Mouse (Mus musculus) left cerebral cortex, postnatal 10 days (tissue): ENCODE results near the gene Atp10a. TPM values are rescaled to one million over a fixed set of nuclear protein-coding genes. Genes with fewer than 3 reads are reported as not detected.
A peak's percentile ranks its signal among the peaks of the same experiment; 100 is the strongest.
"Not testable (repeated sequence)": the region's sequence is repeated elsewhere in the genome, so short reads cannot be mapped to it uniquely, and the experiment has no call there.

ENCODE experiments used
- DNase-seq, 2 experiments: peaks; one replicate each; pipeline ENCODE4 v3.0.0; 2021 to 2022; ENCODE audit warnings: low spot score in 2 of 2, mixed read lengths in 1 of 2; ENCODE audit errors: extremely low spot score in 1 of 2
- intact Hi-C: fragments of 180-260 bp; cut with DNase I; formaldehyde crosslinking; loops from one replicate; pipeline ENCODE4 v1.15.1; 2025
- total RNA-seq, 2 experiments: library from RNA; stranded (reverse); gene quantifications; 2 replicates each; pipeline ENCODE4 v1.2.3; 2021

Gene Atp10a
- total RNA-seq, 2 experiments from 2014 or later, result 3.4 to 5.5 TPM

- no peak for DNase-seq
- intact Hi-C loops, result no loop called here
Observed at GRCm38 (mm10) chr7:58759265-58759664, 103.3 kb downstream of the Atp10a start.

DNA sequence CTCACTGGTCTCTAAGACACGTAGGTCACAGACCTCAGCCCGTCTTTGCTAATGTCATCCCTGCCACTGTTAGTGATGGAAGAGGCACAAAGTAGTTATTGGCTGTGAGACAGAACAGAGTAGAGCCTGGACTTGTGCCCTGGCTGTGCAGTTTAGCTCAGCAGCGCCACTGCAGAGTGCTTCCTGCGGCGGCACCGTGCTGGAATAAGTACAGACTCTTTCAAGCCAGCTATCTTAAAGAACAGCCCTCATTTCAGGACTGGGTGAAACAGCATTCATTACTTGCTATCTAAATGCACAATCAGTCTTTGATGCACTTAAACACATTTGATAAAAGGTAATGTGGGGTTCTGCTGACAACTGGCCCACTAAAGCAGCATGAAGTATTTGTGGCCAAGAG is 111.3 kb downstream of the Atp10a start:
- intact Hi-C loops, result loop anchor here (10.0 kb wide), 1 partner anchor 308 kb away; no protein-coding TSS in a partner anchor
- DNase-seq, result peak; percentile 60 to 73

DNA sequence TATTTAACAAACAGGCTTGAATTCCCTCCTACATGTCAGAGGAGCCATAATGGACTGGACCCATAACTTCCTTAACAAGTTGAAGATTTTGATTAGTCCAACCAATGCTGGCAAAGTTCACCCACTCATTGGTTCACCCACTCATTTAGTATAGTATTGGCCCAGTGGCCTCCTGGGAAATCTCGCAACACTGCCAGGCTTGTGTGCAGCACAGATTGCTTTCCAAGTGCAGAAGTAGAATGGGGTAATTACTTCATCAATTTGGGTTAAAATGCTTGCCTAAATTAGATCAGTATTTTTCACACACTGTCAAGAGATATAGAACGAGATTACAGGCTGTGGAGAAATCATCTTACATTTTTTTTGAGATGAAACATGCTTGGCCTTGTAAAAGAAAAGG is 112.3 kb downstream of the Atp10a start:
- DNase-seq, result no peak
- intact Hi-C loops, result loop anchor here (10.0 kb wide), 1 partner anchor 307 kb away; no protein-coding TSS in a partner anchor

GRCm38 (mm10) chr7:58770254-58770653 is 114.3 kb downstream of the Atp10a start:
- intact Hi-C loops, result no loop called here
- DNase-seq, result peak; percentile 29 to 43

DNA sequence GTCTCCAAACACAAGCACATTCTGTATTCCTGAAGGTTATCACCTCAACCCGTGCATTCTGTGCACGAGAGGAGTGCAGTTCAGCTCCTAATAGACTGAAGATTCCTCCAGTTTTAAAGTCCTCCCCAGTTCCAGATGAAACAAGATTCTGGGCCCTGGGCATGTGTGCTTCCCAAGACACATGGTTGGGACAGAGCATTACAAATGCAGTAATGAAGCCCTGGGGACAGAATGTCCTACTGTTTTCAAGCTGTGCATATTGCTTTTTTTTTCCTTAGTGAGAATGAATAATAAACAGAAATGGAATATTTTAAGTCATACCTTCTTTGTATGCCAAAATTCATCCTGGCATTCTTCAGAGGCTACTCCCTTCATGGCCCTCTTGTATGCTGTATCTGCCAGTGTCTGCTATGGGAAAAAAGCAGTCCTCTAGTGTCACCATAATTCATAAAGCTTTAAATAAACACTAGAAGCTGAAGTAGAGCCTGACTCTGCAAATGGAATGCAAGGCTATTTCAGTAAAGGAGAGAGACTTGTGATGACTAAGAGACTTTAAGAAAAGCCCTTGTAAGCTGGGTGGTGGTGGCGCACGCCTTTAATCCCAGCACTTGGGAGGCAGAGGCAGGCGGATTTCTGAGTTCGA is 116.2 kb downstream of the Atp10a start:
- no peak for DNase-seq
- intact Hi-C loops, result no loop called here

GRCm38 (mm10) chr7:58779146-58779545 is 123.2 kb downstream of the Atp10a start:
- intact Hi-C loops, result no loop called here
- no peak for DNase-seq

- DNase-seq, result no peak
- intact Hi-C loops, result no loop called here
Observed at GRCm38 (mm10) chr7:58786986-58787385, 131.0 kb downstream of the Atp10a start.

- intact Hi-C loops, result no loop called here
- DNase-seq, result no peak
Observed at GRCm38 (mm10) chr7:58787585-58787984, 131.6 kb downstream of the Atp10a start.

GRCm38 (mm10) chr7:58788424-58789261 is 132.7 kb downstream of the Atp10a start:
- intact Hi-C loops, result no loop called here
- DNase-seq, result no peak

DNA sequence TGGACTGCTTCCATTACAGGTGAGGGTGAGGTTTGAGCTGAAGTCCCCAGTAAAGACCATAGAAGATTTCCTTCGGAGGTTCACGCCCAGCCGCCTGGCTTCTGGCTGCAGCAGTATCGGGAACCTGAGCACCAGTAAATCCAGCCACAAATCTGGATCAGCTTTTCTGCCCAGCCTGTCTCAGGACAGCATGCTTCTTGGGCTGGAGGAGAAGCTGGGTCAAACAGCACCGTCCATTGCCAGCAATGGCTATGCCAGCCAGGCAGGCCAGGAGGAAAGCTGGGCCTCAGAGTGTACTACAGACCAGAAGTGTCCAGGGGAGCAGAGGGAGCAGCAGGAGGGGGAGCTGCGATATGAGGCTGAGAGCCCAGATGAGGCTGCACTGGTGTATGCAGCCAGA is 141.3 kb downstream of the Atp10a start:
- intact Hi-C loops, result no loop called here
- DNase-seq, result no peak

DNA sequence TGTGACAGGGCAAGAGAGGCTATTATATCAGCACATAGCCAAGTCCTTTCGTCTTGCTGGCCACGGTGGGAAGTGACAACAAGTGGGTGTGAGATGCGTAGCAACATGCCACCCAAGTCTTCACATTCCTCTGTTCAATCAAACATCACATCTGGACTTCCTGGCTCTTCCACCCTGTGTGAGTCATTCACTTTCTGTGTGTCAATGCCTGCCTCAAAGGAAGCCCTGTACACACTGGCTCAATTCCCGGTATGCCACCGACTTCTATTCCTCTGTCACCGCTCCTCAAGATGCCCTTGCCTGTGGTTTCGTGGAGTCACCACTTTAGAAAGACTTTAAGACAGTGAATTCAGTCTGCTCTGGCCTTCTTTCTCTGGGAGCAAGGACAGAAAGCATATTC is 144.9 kb downstream of the Atp10a start:
- intact Hi-C loops, result no loop called here
- no peak for DNase-seq

- no peak for DNase-seq
- intact Hi-C loops, result no loop called here
Observed at GRCm38 (mm10) chr7:58801791-58802190, 145.8 kb downstream of the Atp10a start.

- no peak for DNase-seq
Observed at GRCm38 (mm10) chr7:58822147-58822681, 166.2 kb downstream of the Atp10a start.

GRCm38 (mm10) chr7:58824686-58825085 is 168.7 kb downstream of the Atp10a start:
- DNase-seq, result no peak
- intact Hi-C loops, result no loop called here

More at GRCm38 (mm10) chr7:58822147-58822681, 166.2 kb downstream of the Atp10a start:
- intact Hi-C loops, result no loop called here

GRCm38 (mm10) chr7:58829111-58829510 is 173.1 kb downstream of the Atp10a start:
- DNase-seq, result no peak
- intact Hi-C loops, result no loop called here

DNA sequence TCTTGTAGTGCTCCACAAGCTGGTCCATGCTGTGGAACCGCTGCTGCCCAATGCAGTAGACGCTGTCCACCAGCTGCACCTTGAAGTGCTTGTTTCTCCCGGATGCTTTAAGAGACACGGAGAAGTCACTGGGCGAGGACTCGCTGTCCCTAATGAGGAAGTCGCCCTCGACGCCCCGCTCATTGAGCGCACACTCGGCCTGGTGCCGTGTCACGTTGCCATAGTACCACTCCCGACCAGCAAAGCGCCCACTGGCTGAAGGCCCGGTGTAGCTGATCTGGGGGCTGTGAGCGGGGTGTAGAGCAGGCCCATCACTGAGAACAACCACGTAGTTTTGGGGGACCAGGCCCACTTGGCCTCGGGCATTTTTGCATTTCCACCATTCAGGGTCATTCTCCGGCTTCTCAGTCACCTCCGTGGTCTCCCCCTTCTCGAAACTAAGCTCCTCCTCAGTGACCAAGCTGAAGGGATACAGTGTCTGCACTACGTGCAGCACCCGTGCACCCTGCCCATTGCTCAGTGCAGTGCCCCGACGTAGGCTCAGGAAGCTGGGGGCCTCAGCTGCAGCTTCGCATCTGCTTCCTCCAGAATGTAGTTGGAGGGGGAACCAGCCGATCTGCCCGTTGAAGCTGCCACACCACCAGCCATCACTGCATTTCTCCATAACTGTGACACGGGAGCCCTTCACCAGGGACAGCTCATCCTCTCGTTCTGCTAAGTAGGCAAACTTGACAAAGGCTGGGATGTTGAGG is 181.1 kb downstream of the Atp10a start:
- intact Hi-C loops, DNase-seq: not testable (repeated sequence)

DNA sequence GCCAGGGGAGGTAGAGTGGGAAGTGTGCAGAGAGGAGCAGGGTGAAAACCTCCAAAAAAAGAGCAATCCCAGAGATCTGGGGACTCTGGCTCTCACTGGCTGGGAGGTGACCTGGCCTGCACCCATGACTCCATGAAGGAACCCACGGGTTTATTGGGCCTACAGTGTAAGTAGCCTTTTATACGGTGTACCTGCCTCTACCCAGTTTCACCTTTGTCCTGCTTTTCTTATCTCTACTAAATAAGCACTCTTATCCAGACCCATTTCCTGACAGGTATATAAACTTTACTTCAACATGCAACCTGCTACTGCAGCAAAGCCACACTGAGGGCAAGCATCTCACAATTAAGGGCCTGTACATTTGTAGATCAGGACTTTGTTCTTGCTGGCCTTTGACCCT is 184.4 kb downstream of the Atp10a start:
- intact Hi-C loops, result no loop called here
- no peak for DNase-seq

GRCm38 (mm10) chr7:58841066-58841465 is 185.1 kb downstream of the Atp10a start:
- intact Hi-C loops, result no loop called here
- DNase-seq, result no peak

DNA sequence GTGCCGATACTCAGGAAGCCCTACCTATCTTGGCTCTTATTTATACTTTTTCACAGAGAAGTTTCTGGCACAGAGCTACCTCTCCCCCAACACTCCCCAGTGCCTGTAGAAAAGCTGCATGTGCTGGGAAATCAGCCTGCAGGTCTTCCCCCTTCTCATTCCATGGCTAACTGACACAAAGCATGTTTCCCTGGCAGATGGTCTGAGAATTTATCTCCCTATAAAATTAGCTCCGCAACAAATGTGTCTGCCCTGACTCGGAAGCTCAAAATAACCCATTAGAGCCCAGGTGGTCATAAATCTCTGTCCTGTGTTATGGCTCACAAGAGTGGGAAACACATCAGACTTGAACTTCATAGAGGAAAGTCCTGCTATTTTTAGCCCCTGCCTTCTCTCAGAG is 186.9 kb downstream of the Atp10a start:
- no peak for DNase-seq
- intact Hi-C loops, result no loop called here
